ENCODE assay signal across 26 mouse cellular contexts in the genomic region with DNA sequence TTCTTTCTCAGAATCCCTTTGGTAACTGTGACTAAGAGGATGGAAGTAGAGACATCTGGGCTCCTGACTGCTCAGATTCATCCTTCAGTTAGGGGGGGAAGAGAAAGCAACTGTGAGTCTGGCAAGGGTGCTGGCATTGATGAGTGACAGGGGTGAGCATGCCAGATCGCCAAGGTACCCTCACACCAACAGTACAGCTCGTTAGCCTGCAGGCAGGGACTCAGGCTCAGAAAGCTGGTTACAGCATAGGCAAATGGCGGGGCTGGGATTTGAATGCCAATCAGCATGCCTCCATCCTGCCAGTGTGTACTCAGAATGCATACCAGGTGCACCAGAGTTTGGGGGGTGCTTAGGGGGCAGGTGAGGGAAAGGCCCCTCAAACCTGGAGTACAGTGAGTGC. TPM values are rescaled to one million over a fixed set of nuclear protein-coding genes. Genes with fewer than 3 reads are reported as not detected.
A peak's percentile ranks its signal among the peaks of the same experiment; 100 is the strongest.
DNase-seq lines count a peak whose midpoint lies in the region; ATAC-seq and TF ChIP-seq lines count a peak whose summit lies in the region.
"Had no signal": no experiment of that assay in that cellular context is flagged by ENCODE, and none has a peak within 500 bp of the region (broad histone marks: within the 10 kb centered on the region; RNA-seq: fewer than 3 reads in every experiment).

No protein-coding gene starts in this region.

- DNase-seq in forebrain, embryonic 14.5 days (ENCODE audit: low spot score): peak; percentile 22
- no peak for DNase-seq in heart, embryonic 10.5 days (ENCODE audit: low spot score)
- DNase-seq in heart, adult 18-20 months: no peak
- DNase-seq in lung, embryonic 14.5 days: no peak
- DNase-seq in lung, adult 18-20 months: no peak
- DNase-seq in gastrocnemius, adult 18-20 months (ENCODE audit: low spot score): no peak
- DNase-seq: adrenal gland, postnatal 14 days; cerebellum, adult 18-20 months; cerebellum, adult 9-11 months; embryo, embryonic 11 days; gastrocnemius, postnatal 25 days; kidney, adult 8-10 months had no signal

- no peaks in the 10 kb centered on the region for H3K9me3 ChIP-seq in forebrain, embryonic 14.5 days (replicated peaks; ENCODE audit: control insufficient read depth, low read length)
- no peaks in the 10 kb centered on the region for H3K9me3 ChIP-seq in forebrain, embryonic 12.5 days
- 0 out of 2 replicates have a peak, but pooled peaks cover 5% of the 10 kb centered on the region for H3K9me3 ChIP-seq in heart, embryonic 10.5 days
- H3K9me3 ChIP-seq in lung, embryonic 14.5 days (ENCODE audit: low read depth, low read length): peaks cover 2% of the 10 kb centered on the region

- no peak for ATAC-seq in forebrain, embryonic 14.5 days
- no peak for ATAC-seq in forebrain, embryonic 12.5 days (ENCODE audit: low FRiP score)
- 0 out of 2 replicates have a peak, but pooled peaks have one; percentile 24 for ATAC-seq in lung, embryonic 14.5 days (ENCODE audit: insufficient read depth)
- ATAC-seq: activated CD4-positive, CD25-positive, alpha-beta regulatory T cell, adult 4 months; inflammation-experienced regulatory T-cells, adult 6 months; intestine, postnatal 0 days; Patski had no signal

- H3K4me3 ChIP-seq in forebrain, embryonic 14.5 days (ENCODE audit: low read depth, low read length): no peak overlapping the region
- no peak overlapping the region for H3K4me3 ChIP-seq in forebrain, embryonic 12.5 days (replicated peaks)
- H3K4me3 ChIP-seq in heart, embryonic 10.5 days: no peak overlapping the region
- no peak overlapping the region for H3K4me3 ChIP-seq in lung, embryonic 14.5 days (ENCODE audit: low read depth, low read length)
- H3K4me3 ChIP-seq: embryonic facial prominence, embryonic 15.5 days; erythroblast, embryonic 14.5 days; forebrain, embryonic 10.5 days; heart, embryonic 15.5 days had no signal

- no peaks in the 10 kb centered on the region for H3K4me1 ChIP-seq in forebrain, embryonic 14.5 days (ENCODE audit: control insufficient read depth, insufficient read depth, low read length)
- H3K4me1 ChIP-seq in forebrain, embryonic 12.5 days: no peaks in the 10 kb centered on the region
- peaks cover 23% of the 10 kb centered on the region for H3K4me1 ChIP-seq in heart, embryonic 10.5 days
- no peaks in the 10 kb centered on the region for H3K4me1 ChIP-seq in lung, embryonic 14.5 days (ENCODE audit: insufficient read depth)
- H3K4me1 ChIP-seq: heart, embryonic 15.5 days had no signal

- H3K27me3 ChIP-seq in forebrain, embryonic 14.5 days (replicated peaks; ENCODE audit: control insufficient read depth, insufficient read depth, low read length): no peaks in the 10 kb centered on the region
- H3K27me3 ChIP-seq in forebrain, embryonic 12.5 days: no peaks in the 10 kb centered on the region
- H3K27me3 ChIP-seq in heart, embryonic 10.5 days (ENCODE audit: insufficient read depth, poor library complexity, severe bottlenecking): no peaks in the 10 kb centered on the region
- no peaks in the 10 kb centered on the region for H3K27me3 ChIP-seq in lung, embryonic 14.5 days (ENCODE audit: insufficient read depth, low read length)
- H3K27me3 ChIP-seq: embryonic facial prominence, embryonic 15.5 days; heart, embryonic 15.5 days; Patski had no signal

- no peak overlapping the region for H3K4me2 ChIP-seq in forebrain, embryonic 14.5 days (ENCODE audit: low read length)
- H3K4me2 ChIP-seq in forebrain, embryonic 12.5 days: no peak overlapping the region
- no peak overlapping the region for H3K4me2 ChIP-seq in lung, embryonic 14.5 days
- H3K4me2 ChIP-seq: embryonic facial prominence, embryonic 15.5 days; heart, embryonic 11.5 days; heart, embryonic 15.5 days had no signal

- WGBS in forebrain, embryonic 14.5 days: 31% methylated on average over 3 of the region's 3 CpGs
- WGBS in forebrain, embryonic 12.5 days: 57% methylated on average over 3 of the region's 3 CpGs
- 69% methylated on average over 3 of the region's 3 CpGs for WGBS in heart, embryonic 10.5 days
- WGBS in lung, embryonic 14.5 days: 68% methylated on average over 3 of the region's 3 CpGs

- H3K36me3 ChIP-seq in forebrain, embryonic 14.5 days (ENCODE audit: control insufficient read depth, insufficient read depth, low read length): no peaks in the 10 kb centered on the region
- no peaks in the 10 kb centered on the region for H3K36me3 ChIP-seq in forebrain, embryonic 12.5 days (replicated peaks)
- 0 out of 2 replicates have a peak, but pooled peaks cover 2% of the 10 kb centered on the region for H3K36me3 ChIP-seq in heart, embryonic 10.5 days
- no peaks in the 10 kb centered on the region for H3K36me3 ChIP-seq in lung, embryonic 14.5 days (ENCODE audit: insufficient read depth)
- H3K36me3 ChIP-seq: embryonic facial prominence, embryonic 15.5 days; forebrain, embryonic 10.5 days; heart, embryonic 15.5 days had no signal

- H3K27ac ChIP-seq in forebrain, embryonic 14.5 days (ENCODE audit: low read depth, low read length): no peak overlapping the region
- no peak overlapping the region for H3K27ac ChIP-seq in forebrain, embryonic 12.5 days
- H3K27ac ChIP-seq in heart, embryonic 10.5 days: 0 out of 2 replicates have a peak overlapping the region, but pooled peaks have one; percentile 18
- H3K27ac ChIP-seq in lung, embryonic 14.5 days (ENCODE audit: low read depth): no peak overlapping the region
- H3K27ac ChIP-seq: embryonic facial prominence, embryonic 15.5 days; forebrain, embryonic 10.5 days; heart, embryonic 15.5 days had no signal

- no peak overlapping the region for H3K9ac ChIP-seq in forebrain, embryonic 14.5 days (ENCODE audit: low read length)
- no peak overlapping the region for H3K9ac ChIP-seq in forebrain, embryonic 12.5 days
- no peak overlapping the region for H3K9ac ChIP-seq in lung, embryonic 14.5 days
- H3K9ac ChIP-seq: embryonic facial prominence, embryonic 15.5 days; heart, embryonic 15.5 days had no signal

- TF ChIP-seq CTCF in lung, embryonic 14.5 days (IDR thresholded peaks at IDR 0.05; ENCODE audit: low read depth): no peak

RNA-seq across cellular contexts. Expression of a gene that starts 8.8 kb away (rescaled TPM):
- polyA plus RNA-seq in forebrain, embryonic 14.5 days (2014; fragmentation: Nextera tagmentation; extraction: Ambion mirVana): 0.23 TPM in 2 replicates
- polyA plus RNA-seq in forebrain, embryonic 12.5 days (2016; fragmentation: Nextera tagmentation; extraction: Ambion mirVana): 0.35 and 0.40 TPM in 2 replicates
- 1.4 and 2.4 TPM in 2 replicates for polyA plus RNA-seq in heart, embryonic 10.5 days (2016; fragmentation: Nextera tagmentation; extraction: Ambion mirVana)
- total RNA-seq in heart, adult 18-20 months (2021): under 1 TPM; 0.31 to 0.40 TPM
- 0.09 and 0.21 TPM in 2 replicates for polyA plus RNA-seq in lung, embryonic 14.5 days (2014; fragmentation: Nextera tagmentation; extraction: Ambion mirVana)
- total RNA-seq in gastrocnemius, adult 18-20 months (2021): under 1 TPM; 0.33 to 0.39 TPM
- total RNA-seq: common myeloid progenitor, adult 5-6 weeks; granulocyte monocyte progenitor cell, adult 5-6 weeks had no signal
- polyA plus RNA-seq: activated CD4-positive, CD25-positive, alpha-beta regulatory T cell, adult 4 months; erythroblast, embryonic 14.5 days; inflammation-experienced regulatory T-cells, adult 6 months had no signal

RNA-seq across cellular contexts. Expression of a gene that starts 31.0 kb away (rescaled TPM):
- polyA plus RNA-seq in forebrain, embryonic 14.5 days (2014; fragmentation: Nextera tagmentation; extraction: Ambion mirVana): not detected in 2 replicates
- polyA plus RNA-seq in forebrain, embryonic 12.5 days (2016; fragmentation: Nextera tagmentation; extraction: Ambion mirVana): 0.24 TPM in 1 of 2 replicates, not detected in the other
- 0.22 TPM in 1 of 2 replicates, not detected in the other for polyA plus RNA-seq in heart, embryonic 10.5 days (2016; fragmentation: Nextera tagmentation; extraction: Ambion mirVana)
- total RNA-seq in heart, adult 18-20 months (2021): not detected
- polyA plus RNA-seq in lung, embryonic 14.5 days (2014; fragmentation: Nextera tagmentation; extraction: Ambion mirVana): not detected in 2 replicates
- total RNA-seq in gastrocnemius, adult 18-20 months (2021): not detected
- total RNA-seq: common myeloid progenitor, adult 5-6 weeks; gastrocnemius, postnatal 25 days; granulocyte monocyte progenitor cell, adult 5-6 weeks; heart, postnatal 25 days had no signal
- polyA plus RNA-seq: erythroblast, embryonic 14.5 days; forebrain, embryonic 10.5 days; heart, embryonic 11.5 days; heart, embryonic 15.5 days; hindbrain, embryonic 11.5 days had no signal
